Mouse (Mus musculus) ES-Bruce4 (cell line): ENCODE data around the gene Zfp385b. TPM values are rescaled to one million over a fixed set of nuclear protein-coding genes. Genes with fewer than 3 reads are reported as not detected.

Source experiments
- H3K27ac ChIP-seq: 2 replicates; pipeline ENCODE4 v1.5.1; 2012; ENCODE audit warnings: low read length, inconsistent platforms; ENCODE audit not compliant: insufficient read depth
- H3K27me3 ChIP-seq: 2 replicates; pipeline ENCODE4 v1.6.1; 2012; ENCODE audit warnings: mild to moderate bottlenecking, low read length, inconsistent platforms; ENCODE audit not compliant: control insufficient read depth, poor library complexity, insufficient read depth, severe bottlenecking
- H3K36me3 ChIP-seq: 2 replicates; pipeline ENCODE4 v1.6.1; 2012; ENCODE audit warnings: inconsistent platforms, mild to moderate bottlenecking, low read length, moderate library complexity; ENCODE audit not compliant: control insufficient read depth, poor library complexity, insufficient read depth, severe bottlenecking
- H3K4me1 ChIP-seq: one replicate; pipeline ENCODE4 v1.8.1; 2011; ENCODE audit warnings: low read length; ENCODE audit not compliant: control insufficient read depth, insufficient read depth
- H3K4me3 ChIP-seq: 2 replicates; pipeline ENCODE4 v1.5.1; 2011; ENCODE audit warnings: low read depth, mild to moderate bottlenecking, low read length
- H3K9ac ChIP-seq: 2 replicates; pipeline ENCODE4 v1.6.1; 2012; ENCODE audit warnings: low read depth, mild to moderate bottlenecking, inconsistent platforms; ENCODE audit not compliant: poor library complexity, severe bottlenecking
- H3K9me3 ChIP-seq: replicated peaks from 2 replicates; pipeline ENCODE4 v1.6.1; 2012; ENCODE audit warnings: mild to moderate bottlenecking, low read length, inconsistent platforms; ENCODE audit not compliant: control insufficient read depth, poor library complexity, insufficient read depth, severe bottlenecking
- CTCF ChIP-seq: IDR thresholded peaks from one replicate; pipeline ENCODE4 v1.8.1; 2011; ENCODE audit warnings: low read depth, low read length
- EP300 ChIP-seq: IDR thresholded peaks from 2 replicates; pipeline ENCODE4 v1.6.1; 2011; ENCODE audit warnings: low read depth, low read length; ENCODE audit not compliant: insufficient read depth
- POLR2A ChIP-seq: IDR thresholded peaks from one replicate; pipeline ENCODE4 v1.8.1; 2011; ENCODE audit warnings: low read length; ENCODE audit not compliant: insufficient read depth
- polyA plus RNA-seq: library from polyadenylated mRNA; stranded (reverse); fragments of >200 nt; gene quantifications from 2 replicates; pipeline ENCODE4 v1.2.4, GENCODE M21; 2011; ENCODE audit warnings: low read depth; ENCODE audit not compliant: missing spikeins, insufficient read depth, insufficient read length

Gene Zfp385b
- polyA plus RNA-seq, 1 experiment: not detected

DNA sequence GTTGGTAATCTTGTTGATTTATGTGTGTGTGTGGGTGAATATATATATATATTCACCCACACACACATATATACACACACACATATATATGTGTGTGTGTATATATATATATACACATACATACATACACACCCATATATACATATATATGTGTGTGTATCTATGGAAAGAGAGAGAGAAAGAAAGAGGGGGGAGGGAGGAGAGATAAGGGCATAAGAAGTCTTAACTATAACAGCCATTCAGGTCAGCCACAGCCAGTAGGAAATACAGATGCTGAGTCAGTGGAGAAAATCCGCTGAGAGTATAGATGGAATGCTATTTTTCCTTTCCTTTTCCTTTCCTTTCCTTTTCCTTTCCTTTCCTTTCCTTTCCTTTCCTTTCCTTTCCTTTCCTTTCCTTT lies 313.8 kb downstream of the Zfp385b start:
- Histone ChIP-seq H3K27me3 (no peaks in the 10 kb centered on the region), H3K9ac (no peak overlapping the region), H3K9me3 (peaks cover 4% of the 10 kb centered on the region; the same call in 1 of the 2 replicates), H3K27ac (no peak overlapping the region), H3K36me3 (no peaks in the 10 kb centered on the region), H3K4me1 (no peaks in the 10 kb centered on the region), H3K4me3 (no peak overlapping the region)
- no peak for TF ChIP-seq EP300
- no peak for TF ChIP-seq POLR2A
- no peak for TF ChIP-seq CTCF

DNA sequence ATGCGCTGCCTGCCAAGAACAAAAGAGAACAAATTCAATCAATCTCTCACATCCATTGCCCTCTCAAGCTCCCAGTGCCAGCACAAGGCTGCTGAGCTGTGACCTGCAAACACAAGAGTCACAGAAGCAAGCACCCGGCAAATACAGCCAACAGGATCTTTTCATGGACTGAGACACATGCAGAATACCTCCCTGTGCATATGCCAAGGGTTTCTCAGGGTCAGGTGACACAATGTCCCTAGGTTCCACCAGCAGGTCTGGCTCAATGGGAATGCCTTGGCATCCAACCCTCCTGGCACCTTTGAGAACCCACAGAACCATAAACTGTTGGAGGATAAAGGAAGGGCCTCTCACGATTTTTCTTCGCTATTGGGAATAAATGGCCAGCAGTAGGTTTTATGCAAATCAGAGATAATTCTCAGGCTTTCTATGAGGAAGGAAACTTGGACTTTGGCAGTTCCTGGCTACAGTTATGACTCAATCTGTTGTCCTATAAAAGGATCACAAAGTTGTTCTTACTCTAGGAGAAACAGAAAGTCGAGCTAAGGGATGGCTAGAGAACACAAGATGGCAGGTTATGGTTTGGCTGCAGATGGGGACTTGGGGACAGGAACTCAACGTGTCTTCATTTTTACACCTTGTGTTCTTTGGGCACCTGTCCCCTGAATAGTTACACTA lies 315.6 kb downstream of the Zfp385b start:
- TF ChIP-seq POLR2A (no peak), CTCF (no peak), EP300 (no peak)
- no peak overlapping the region for H3K4me3 ChIP-seq
- H3K27ac ChIP-seq: no peak overlapping the region
- H3K4me1 ChIP-seq: no peaks in the 10 kb centered on the region
- H3K27me3 ChIP-seq: no peaks in the 10 kb centered on the region
- H3K36me3 ChIP-seq: no peaks in the 10 kb centered on the region
- H3K9ac ChIP-seq: no peak overlapping the region
- H3K9me3 ChIP-seq: peaks cover 4% of the 10 kb centered on the region; the same call in 1 of the 2 replicates

DNA sequence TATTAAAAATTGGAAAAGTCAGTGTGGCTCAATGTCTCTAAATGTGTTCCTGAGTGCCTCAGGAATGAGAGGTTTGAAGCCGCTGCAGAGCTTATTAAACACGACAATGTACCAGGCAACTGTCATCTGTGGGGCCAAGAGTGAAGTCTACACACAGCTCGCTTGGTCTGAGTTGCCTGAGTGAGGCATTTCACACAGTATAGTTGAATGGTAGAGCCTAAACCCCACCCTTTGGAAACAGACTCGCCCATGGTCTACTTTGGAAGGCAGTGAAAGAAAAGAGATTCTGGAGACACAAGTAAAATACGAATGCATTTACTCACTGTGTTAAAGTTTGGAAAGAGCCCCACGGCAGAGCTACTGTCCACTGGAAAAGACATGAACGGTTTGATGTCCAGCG lies 316.2 kb downstream of the Zfp385b start:
- Histone ChIP-seq H3K4me1 (no peaks in the 10 kb centered on the region), H3K27ac (no peak overlapping the region), H3K9me3 (peaks cover 4% of the 10 kb centered on the region; the same call in 1 of the 2 replicates), H3K9ac (no peak overlapping the region), H3K27me3 (no peaks in the 10 kb centered on the region), H3K4me3 (no peak overlapping the region), H3K36me3 (no peaks in the 10 kb centered on the region)
- TF ChIP-seq CTCF (no peak), EP300 (no peak), POLR2A (no peak)

DNA sequence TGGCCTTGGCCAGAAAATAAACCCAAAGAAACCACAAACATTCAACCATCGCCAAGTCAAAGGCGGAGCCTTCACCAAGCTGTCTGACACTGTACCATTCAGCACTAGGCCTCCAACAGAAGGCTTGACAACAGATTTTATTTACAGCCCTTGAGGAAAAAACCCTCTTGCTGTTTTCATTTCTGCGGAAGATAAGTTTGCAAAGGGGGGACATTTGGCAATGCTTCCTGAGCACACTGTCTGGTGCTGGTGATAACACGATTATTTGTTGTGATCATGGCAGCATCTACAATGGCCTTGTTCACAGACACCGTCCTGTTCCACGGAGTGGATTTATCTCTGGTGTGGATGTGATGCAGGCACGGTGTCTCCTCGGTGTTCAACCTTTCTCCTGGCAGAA lies 317.0 kb downstream of the Zfp385b start:
- Histone ChIP-seq H3K36me3 (no peaks in the 10 kb centered on the region), H3K4me3 (no peak overlapping the region), H3K27ac (no peak overlapping the region), H3K4me1 (no peaks in the 10 kb centered on the region), H3K27me3 (no peaks in the 10 kb centered on the region), H3K9me3 (0 out of 2 replicates have a peak, but pooled peaks cover under 1% of the 10 kb centered on the region), H3K9ac (no peak overlapping the region)
- TF ChIP-seq POLR2A (no peak), CTCF (no peak), EP300 (no peak)

DNA sequence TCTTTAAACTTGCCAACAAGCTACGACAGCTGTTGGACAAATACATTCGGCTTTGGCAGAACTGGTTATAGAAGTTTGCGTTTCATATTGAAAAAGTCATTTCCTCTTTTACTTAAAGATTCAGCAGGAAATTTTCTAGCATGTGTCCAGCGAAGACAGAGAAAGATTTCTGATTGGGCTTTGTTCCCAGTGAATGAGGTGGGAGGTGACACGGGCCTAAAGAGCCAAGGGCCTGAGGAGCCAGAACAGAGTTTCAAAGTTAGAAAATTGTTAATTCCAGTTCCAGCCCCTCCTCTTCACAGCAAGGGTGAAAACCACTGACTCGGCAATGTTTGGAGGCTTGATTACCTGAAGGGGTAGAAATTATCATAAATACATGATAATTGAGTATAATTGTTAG lies 319.0 kb downstream of the Zfp385b start:
- Histone ChIP-seq H3K9ac (no peak overlapping the region), H3K36me3 (no peaks in the 10 kb centered on the region), H3K27me3 (no peaks in the 10 kb centered on the region), H3K27ac (no peak overlapping the region), H3K9me3 (no peaks in the 10 kb centered on the region), H3K4me1 (no peaks in the 10 kb centered on the region), H3K4me3 (no peak overlapping the region)
- TF ChIP-seq EP300 (no peak), CTCF (no peak), POLR2A (no peak)

DNA sequence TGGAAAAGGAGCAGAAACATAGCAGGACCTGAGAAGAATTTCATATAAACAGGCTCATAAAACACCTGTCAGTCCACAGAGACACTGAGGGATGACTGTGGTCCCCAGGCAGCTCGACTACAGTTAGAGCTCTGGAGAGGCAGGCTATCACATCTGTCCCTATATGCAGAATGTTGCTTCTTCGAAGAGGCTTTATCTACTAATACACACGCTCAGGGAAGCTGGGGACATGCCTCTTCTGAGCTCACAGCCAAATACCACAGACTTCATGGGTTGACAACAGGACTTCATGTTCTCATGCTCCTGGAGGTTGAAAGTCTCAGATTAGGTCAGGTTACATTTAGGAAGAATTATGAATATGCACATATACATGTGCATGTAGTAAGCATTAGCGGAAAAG lies 321.1 kb downstream of the Zfp385b start:
- TF ChIP-seq EP300 (no peak), CTCF (no peak), POLR2A (no peak)
- Histone ChIP-seq H3K9me3 (no peaks in the 10 kb centered on the region), H3K27me3 (0 out of 2 replicates have a peak, but pooled peaks cover 1% of the 10 kb centered on the region), H3K4me3 (no peak overlapping the region), H3K36me3 (no peaks in the 10 kb centered on the region), H3K27ac (no peak overlapping the region), H3K9ac (no peak overlapping the region), H3K4me1 (no peaks in the 10 kb centered on the region)
